Mouse (Mus musculus): ENCODE measurements around the gene Nphp4. TPM values are rescaled to one million over a fixed set of nuclear protein-coding genes. Genes with fewer than 3 reads are reported as not detected.
A peak's percentile ranks its signal among the peaks of the same experiment; 100 is the strongest.

The Nphp4 gene
- total RNA-seq, 1 experiment = 2.5 TPM

- no peaks in the 10 kb centered on the region for H3K4me1 ChIP-seq (ENCODE audit: control insufficient read depth in 2 of 2, insufficient read depth in 2 of 2, low read length in 2 of 2, poor library complexity in 1 of 2)
- in situ Hi-C loops (cut with MboI; ENCODE audit: low sequenced_read_pairs in 2 of 2, unreplicated experiment in 2 of 2) = no loop called here
- H3K9me3 ChIP-seq (ENCODE audit: control insufficient read depth, insufficient read depth, low read depth, low read length) = no peaks in the 10 kb centered on the region
- TF ChIP-seq HCFC1 (IDR thresholded peaks at IDR 0.05; ENCODE audit: borderline replicate concordance, insufficient read depth, low read length) (no peak), ZNF384 (IDR thresholded peaks at IDR 0.05; ENCODE audit: low read depth, low read length) (no peak), ZC3H11A (IDR thresholded peaks at IDR 0.05; ENCODE audit: borderline replicate concordance, low read depth, low read length) (no peak), CHD2 (IDR thresholded peaks at IDR 0.05; ENCODE audit: low read depth, low read length) (no peak), MAFK (IDR thresholded peaks at IDR 0.05; ENCODE audit: insufficient read depth, low read depth, low read length) (no peak)
- DNase-seq (ENCODE audit: low read depth, low spot score) = no peak
- H3K9ac ChIP-seq (ENCODE audit: insufficient read depth, low read depth, low read length, poor library complexity, severe bottlenecking) = no peak overlapping the region
- no peaks in the 10 kb centered on the region for H3K36me3 ChIP-seq (ENCODE audit: control insufficient read depth, insufficient read depth, low read length, poor library complexity, severe bottlenecking)
- H3K27ac ChIP-seq (ENCODE audit: insufficient read depth, low read depth, low read length, poor library complexity, severe bottlenecking) = no peak overlapping the region
- no peak overlapping the region for H3K4me3 ChIP-seq (ENCODE audit: insufficient read depth in 1 of 2, low read depth in 1 of 2, low read length in 2 of 2, poor library complexity in 1 of 2, severe bottlenecking in 1 of 2)
Measured at GRCm38 (mm10) chr4:152465116-152465515, 11.4 kb upstream of the Nphp4 start.

- no peak overlapping the region for H3K9ac ChIP-seq (ENCODE audit: insufficient read depth, low read depth, low read length, poor library complexity, severe bottlenecking)
- in situ Hi-C loops (cut with MboI; ENCODE audit: low sequenced_read_pairs in 2 of 2, unreplicated experiment in 2 of 2) = no loop called here
- no peaks in the 10 kb centered on the region for H3K36me3 ChIP-seq (ENCODE audit: control insufficient read depth, insufficient read depth, low read length, poor library complexity, severe bottlenecking)
- H3K4me1 ChIP-seq (ENCODE audit: control insufficient read depth in 2 of 2, insufficient read depth in 2 of 2, low read length in 2 of 2, poor library complexity in 1 of 2) = no peaks in the 10 kb centered on the region
- no peak for TF ChIP-seq CHD2 (IDR thresholded peaks at IDR 0.05; ENCODE audit: low read depth, low read length)
- no peak for TF ChIP-seq ZC3H11A (IDR thresholded peaks at IDR 0.05; ENCODE audit: borderline replicate concordance, low read depth, low read length)
- no peak for TF ChIP-seq HCFC1 (IDR thresholded peaks at IDR 0.05; ENCODE audit: borderline replicate concordance, insufficient read depth, low read length)
- TF ChIP-seq ZNF384 (IDR thresholded peaks at IDR 0.05; ENCODE audit: low read depth, low read length) = no peak
- no peak for TF ChIP-seq MAFK (IDR thresholded peaks at IDR 0.05; ENCODE audit: insufficient read depth, low read depth, low read length)
- no peak overlapping the region for H3K4me3 ChIP-seq (ENCODE audit: insufficient read depth in 1 of 2, low read depth in 1 of 2, low read length in 2 of 2, poor library complexity in 1 of 2, severe bottlenecking in 1 of 2)
- H3K9me3 ChIP-seq (ENCODE audit: control insufficient read depth, insufficient read depth, low read depth, low read length) = no peaks in the 10 kb centered on the region
- no peak for DNase-seq (ENCODE audit: low read depth, low spot score)
- no peak overlapping the region for H3K27ac ChIP-seq (ENCODE audit: insufficient read depth, low read depth, low read length, poor library complexity, severe bottlenecking)
Measured at GRCm38 (mm10) chr4:152466601-152467000, 9.9 kb upstream of the Nphp4 start.

GRCm38 (mm10) chr4:152467951-152468350, 8.6 kb upstream of the Nphp4 start:
- Histone ChIP-seq H3K27ac (ENCODE audit: insufficient read depth, low read depth, low read length, poor library complexity, severe bottlenecking) (no peak overlapping the region), H3K4me1 (ENCODE audit: control insufficient read depth in 2 of 2, insufficient read depth in 2 of 2, low read length in 2 of 2, poor library complexity in 1 of 2) (no peaks in the 10 kb centered on the region), H3K9ac (ENCODE audit: insufficient read depth, low read depth, low read length, poor library complexity, severe bottlenecking) (no peak overlapping the region), H3K4me3 (ENCODE audit: insufficient read depth in 1 of 2, low read depth in 1 of 2, low read length in 2 of 2, poor library complexity in 1 of 2, severe bottlenecking in 1 of 2) (no peak overlapping the region), H3K36me3 (ENCODE audit: control insufficient read depth, insufficient read depth, low read length, poor library complexity, severe bottlenecking) (no peaks in the 10 kb centered on the region), H3K9me3 (ENCODE audit: control insufficient read depth, insufficient read depth, low read depth, low read length) (no peaks in the 10 kb centered on the region)
- no peak for DNase-seq (ENCODE audit: low read depth, low spot score)
- TF ChIP-seq ZNF384 (IDR thresholded peaks at IDR 0.05; ENCODE audit: low read depth, low read length) (no peak), CHD2 (IDR thresholded peaks at IDR 0.05; ENCODE audit: low read depth, low read length) (no peak), MAFK (IDR thresholded peaks at IDR 0.05; ENCODE audit: insufficient read depth, low read depth, low read length) (no peak), ZC3H11A (IDR thresholded peaks at IDR 0.05; ENCODE audit: borderline replicate concordance, low read depth, low read length) (no peak), HCFC1 (IDR thresholded peaks at IDR 0.05; ENCODE audit: borderline replicate concordance, insufficient read depth, low read length) (no peak)
- in situ Hi-C loops (cut with MboI; ENCODE audit: low sequenced_read_pairs in 2 of 2, unreplicated experiment in 2 of 2) = no loop called here

GRCm38 (mm10) chr4:152475941-152476340, 565 bp upstream of the Nphp4 start:
- Histone ChIP-seq H3K36me3 (ENCODE audit: control insufficient read depth, insufficient read depth, low read length, poor library complexity, severe bottlenecking) (no peaks in the 10 kb centered on the region), H3K4me3 (ENCODE audit: insufficient read depth in 1 of 2, low read depth in 1 of 2, low read length in 2 of 2, poor library complexity in 1 of 2, severe bottlenecking in 1 of 2) (no peak overlapping the region), H3K27ac (ENCODE audit: insufficient read depth, low read depth, low read length, poor library complexity, severe bottlenecking) (no peak overlapping the region), H3K9me3 (ENCODE audit: control insufficient read depth, insufficient read depth, low read depth, low read length) (no peaks in the 10 kb centered on the region), H3K4me1 (ENCODE audit: control insufficient read depth in 2 of 2, insufficient read depth in 2 of 2, low read length in 2 of 2, poor library complexity in 1 of 2) (peaks cover 0 to 16% of the 10 kb centered on the region in 2 experiments; a peak in 2 of 4 replicates), H3K9ac (ENCODE audit: insufficient read depth, low read depth, low read length, poor library complexity, severe bottlenecking) (no peak overlapping the region)
- in situ Hi-C loops (cut with MboI; ENCODE audit: low sequenced_read_pairs in 2 of 2, unreplicated experiment in 2 of 2) = no loop called here
- DNase-seq (ENCODE audit: low read depth, low spot score) = no peak
- TF ChIP-seq MAFK (IDR thresholded peaks at IDR 0.05; ENCODE audit: insufficient read depth, low read depth, low read length) = no peak
- TF ChIP-seq HCFC1 (IDR thresholded peaks at IDR 0.05; ENCODE audit: borderline replicate concordance, insufficient read depth, low read length) = no peak
- no peak for TF ChIP-seq CHD2 (IDR thresholded peaks at IDR 0.05; ENCODE audit: low read depth, low read length)
- TF ChIP-seq ZC3H11A (IDR thresholded peaks at IDR 0.05; ENCODE audit: borderline replicate concordance, low read depth, low read length) = no peak
- no peak for TF ChIP-seq ZNF384 (IDR thresholded peaks at IDR 0.05; ENCODE audit: low read depth, low read length)

GRCm38 (mm10) chr4:152477106-152477465, 580 bp downstream of the Nphp4 start:
- H3K4me3 ChIP-seq (ENCODE audit: insufficient read depth in 1 of 2, low read depth in 1 of 2, low read length in 2 of 2, poor library complexity in 1 of 2, severe bottlenecking in 1 of 2) = peak overlapping the region; percentile 85 to 86
- H3K9me3 ChIP-seq (ENCODE audit: control insufficient read depth, insufficient read depth, low read depth, low read length) = no peaks in the 10 kb centered on the region
- H3K27ac ChIP-seq (ENCODE audit: insufficient read depth, low read depth, low read length, poor library complexity, severe bottlenecking) = no peak overlapping the region
- no peak for TF ChIP-seq ZC3H11A (IDR thresholded peaks at IDR 0.05; ENCODE audit: borderline replicate concordance, low read depth, low read length)
- no peak for TF ChIP-seq HCFC1 (IDR thresholded peaks at IDR 0.05; ENCODE audit: borderline replicate concordance, insufficient read depth, low read length)
- no peak for TF ChIP-seq MAFK (IDR thresholded peaks at IDR 0.05; ENCODE audit: insufficient read depth, low read depth, low read length)
- TF ChIP-seq ZNF384 (IDR thresholded peaks at IDR 0.05; ENCODE audit: low read depth, low read length) = no peak
- no peak for TF ChIP-seq CHD2 (IDR thresholded peaks at IDR 0.05; ENCODE audit: low read depth, low read length)
- H3K4me1 ChIP-seq (ENCODE audit: control insufficient read depth in 2 of 2, insufficient read depth in 2 of 2, low read length in 2 of 2, poor library complexity in 1 of 2) = peaks cover 0 to 21% of the 10 kb centered on the region in 2 experiments; a peak in 2 of 4 replicates
- DNase-seq (ENCODE audit: low read depth, low spot score) = no peak
- in situ Hi-C loops (cut with MboI; ENCODE audit: low sequenced_read_pairs in 2 of 2, unreplicated experiment in 2 of 2) = no loop called here
- H3K36me3 ChIP-seq (ENCODE audit: control insufficient read depth, insufficient read depth, low read length, poor library complexity, severe bottlenecking) = no peaks in the 10 kb centered on the region
- H3K9ac ChIP-seq (ENCODE audit: insufficient read depth, low read depth, low read length, poor library complexity, severe bottlenecking) = peak overlapping the region; percentile 57
